Mouse (Mus musculus) spleen, embryonic (tissue): ENCODE data around the gene Dolpp1.

Experiments
- CTCF ChIA-PET: fragments of 350-600 bp; sonication (Branson Sonifier 250); formaldehyde crosslinking; loops from one replicate; lab custom pipeline; 2022; lab: Charles Lee

Gene Dolpp1

GRCm38 (mm10) chr2:30392114-30392576 is at the start of gene Dolpp1:
Gene Dolpp1 (plus strand): TSS chr2:30392254.
- CTCF ChIA-PET, result no interaction called here

- CTCF ChIA-PET, result no interaction called here
These were observed 49.5 kb upstream of the Dolpp1 start for GRCm38 (mm10) chr2:30342544-30342943.

GRCm38 (mm10) chr2:30343601-30344137 is 48.4 kb upstream of the Dolpp1 start:
- CTCF ChIA-PET, result no interaction called here

GRCm38 (mm10) chr2:30345971-30346676 is 45.9 kb upstream of the Dolpp1 start:
- CTCF ChIA-PET, result no interaction called here

- CTCF ChIA-PET, result interaction anchor here (0.5 kb wide), 1 partner anchor 50 kb away, joined by 4 read pairs; no protein-coding TSS in a partner anchor
These were observed 42.9 kb upstream of the Dolpp1 start for GRCm38 (mm10) chr2:30349196-30349595.

GRCm38 (mm10) chr2:30351149-30351548 is 40.9 kb upstream of the Dolpp1 start:
- CTCF ChIA-PET, result no interaction called here

GRCm38 (mm10) chr2:30355861-30356260 is 36.2 kb upstream of the Dolpp1 start:
- CTCF ChIA-PET, result interaction anchor here (0.6 kb wide), 1 partner anchor 757 kb away, joined by 3 read pairs; no protein-coding TSS in a partner anchor

- CTCF ChIA-PET, result interaction anchor here (0.6 kb wide), 1 partner anchor 757 kb away, joined by 3 read pairs; no protein-coding TSS in a partner anchor
These were observed 35.8 kb upstream of the Dolpp1 start for GRCm38 (mm10) chr2:30356266-30356665.

- CTCF ChIA-PET, result interaction anchor here (0.6 kb wide), 1 partner anchor 103 kb away, joined by 3 read pairs; no protein-coding TSS in a partner anchor
These were observed 35.1 kb upstream of the Dolpp1 start for GRCm38 (mm10) chr2:30356906-30357305.

GRCm38 (mm10) chr2:30357552-30358510 is 34.2 kb upstream of the Dolpp1 start:
- CTCF ChIA-PET, result interaction anchor here (0.6 kb wide), 1 partner anchor 102 kb away, joined by 3 read pairs; no protein-coding TSS in a partner anchor

- CTCF ChIA-PET, result no interaction called here
These were observed 33.2 kb upstream of the Dolpp1 start, which contains the start of gene Sh3glb2 for GRCm38 (mm10) chr2:30358533-30359531. Gene Sh3glb2 (minus strand): TSS chr2:30359337.

GRCm38 (mm10) chr2:30360626-30361025 is 31.4 kb upstream of the Dolpp1 start:
- CTCF ChIA-PET, result no interaction called here

GRCm38 (mm10) chr2:30362865-30363264 is 29.2 kb upstream of the Dolpp1 start:
- CTCF ChIA-PET, result no interaction called here

GRCm38 (mm10) chr2:30363773-30364650 is 28.0 kb upstream of the Dolpp1 start, which contains the start of gene Miga2:
Gene Miga2 (plus strand): TSS chr2:30364233.
- CTCF ChIA-PET, result no interaction called here

GRCm38 (mm10) chr2:30365281-30366069 is 26.6 kb upstream of the Dolpp1 start:
- CTCF ChIA-PET, result no interaction called here

GRCm38 (mm10) chr2:30366203-30366602 is 25.9 kb upstream of the Dolpp1 start:
- CTCF ChIA-PET, result no interaction called here

GRCm38 (mm10) chr2:30371544-30371943 is 20.5 kb upstream of the Dolpp1 start:
- CTCF ChIA-PET, result no interaction called here

- CTCF ChIA-PET, result no interaction called here
These were observed 19.3 kb upstream of the Dolpp1 start for GRCm38 (mm10) chr2:30372726-30373125.
